Mouse (Mus musculus) left cerebral cortex, postnatal 10 days (tissue): ENCODE data around the gene Ehf. TPM values are rescaled to one million over a fixed set of nuclear protein-coding genes. Genes with fewer than 3 reads are reported as not detected.

Experiments used
- DNase-seq, 2 experiments: peaks; one replicate each; pipeline ENCODE4 v3.0.0; 2021 to 2022; ENCODE audit warnings: low spot score in 2 of 2, mixed read lengths in 1 of 2; ENCODE audit errors: extremely low spot score in 1 of 2
- intact Hi-C: fragments of 180-260 bp; cut with DNase I; formaldehyde crosslinking; loops from one replicate; pipeline ENCODE4 v1.15.1; 2025
- total RNA-seq, 2 experiments: library from RNA; stranded (reverse); gene quantifications; 2 replicates each; pipeline ENCODE4 v1.2.3; 2021

Ehf gene
- under 1 TPM; 0.24 to 0.57 TPM for total RNA-seq

- no peak for DNase-seq
- intact Hi-C loops: no loop called here
Observed at GRCm38 (mm10) chr2:103303132-103303531, at the start of gene Ehf. Ehf (minus strand) TSS chr2:103303278.

- DNase-seq: peak; percentile 45 to 74
- intact Hi-C loops: loop anchor here (2.0 to 10.0 kb wide), 3 partner anchors 217 to 533 kb away; no protein-coding TSS in a partner anchor
Observed at GRCm38 (mm10) chr2:103347417-103347891, 44.4 kb upstream of the Ehf start.

GRCm38 (mm10) chr2:103346751-103347289 is 43.7 kb upstream of the Ehf start:
- intact Hi-C loops: loop anchor here (2.0 to 10.0 kb wide), 3 partner anchors 216 to 532 kb away; no protein-coding TSS in a partner anchor
- DNase-seq: no peak

DNA sequence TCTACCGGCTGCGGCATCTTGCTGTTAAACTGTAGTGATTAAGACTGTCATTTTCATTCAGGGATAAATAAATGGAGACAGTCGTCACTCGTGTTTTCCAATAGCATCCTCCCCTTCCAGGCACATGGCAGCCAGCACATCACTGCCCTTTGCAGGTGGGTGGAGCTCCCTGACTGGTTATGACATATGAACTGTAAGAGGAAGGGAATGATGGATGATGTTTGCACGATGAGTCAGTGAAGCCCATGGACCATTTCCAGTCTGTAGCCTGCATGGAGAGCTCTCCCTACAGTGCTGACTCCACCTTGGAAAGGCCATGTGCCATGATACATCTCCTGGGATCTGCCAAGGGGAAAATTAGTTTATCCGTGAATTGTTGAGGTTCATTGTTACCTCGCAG is 40.5 kb upstream of the Ehf start:
- intact Hi-C loops: loop anchor here (10.0 kb wide), 1 partner anchor 529 kb away; no protein-coding TSS in a partner anchor
- no peak for DNase-seq

DNA sequence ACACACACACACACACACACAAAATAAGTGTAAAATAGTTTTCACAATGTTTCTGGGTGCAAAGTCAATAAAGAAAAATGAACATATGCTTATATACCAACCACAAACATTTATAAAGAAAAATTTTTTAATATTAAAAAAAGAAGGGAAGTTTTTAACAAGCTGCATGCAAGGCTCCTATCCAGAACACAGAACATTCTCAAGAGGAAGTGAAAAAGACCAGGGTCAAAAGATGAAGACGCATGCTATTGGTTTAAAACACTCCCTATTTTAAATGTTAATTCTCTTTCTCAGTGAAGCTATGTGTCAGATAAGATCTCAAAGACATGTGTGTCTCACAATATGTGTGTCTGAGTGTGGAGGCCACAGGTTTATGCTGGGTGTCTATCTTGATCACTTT is 39.0 kb upstream of the Ehf start:
- intact Hi-C loops: loop anchor here (10.0 kb wide), 1 partner anchor 527 kb away; no protein-coding TSS in a partner anchor
- DNase-seq: no peak

GRCm38 (mm10) chr2:103341375-103341971 is 38.4 kb upstream of the Ehf start:
- intact Hi-C loops: loop anchor here (10.0 kb wide), 1 partner anchor 527 kb away; no protein-coding TSS in a partner anchor

GRCm38 (mm10) chr2:103338706-103339105 is 35.6 kb upstream of the Ehf start:
- no peak for DNase-seq
- intact Hi-C loops: no loop called here

More at GRCm38 (mm10) chr2:103341375-103341971, 38.4 kb upstream of the Ehf start:
- DNase-seq: no peak

DNA sequence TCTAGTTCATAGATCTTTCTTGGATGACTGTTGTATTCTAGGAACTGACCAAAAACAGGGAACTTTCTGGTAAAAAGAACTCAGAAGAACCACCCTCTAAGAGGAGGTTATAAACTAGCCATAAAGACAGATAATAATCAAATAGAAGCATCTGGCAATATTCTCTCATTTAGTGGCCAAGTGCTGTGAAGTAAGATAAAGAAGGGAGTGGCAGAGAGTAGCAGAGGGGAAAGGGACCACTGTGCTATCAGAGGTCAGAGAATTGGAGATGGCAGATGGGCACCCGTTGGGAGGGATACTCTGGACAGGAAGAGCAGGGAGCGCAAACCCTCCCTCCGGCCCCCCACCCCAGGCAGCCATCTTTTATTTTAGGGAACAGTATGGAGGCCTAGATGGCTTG is 34.3 kb upstream of the Ehf start:
- no peak for DNase-seq

GRCm38 (mm10) chr2:103336621-103337020 is 33.5 kb upstream of the Ehf start:
- intact Hi-C loops: no loop called here

More for the DNA sequence above, 34.3 kb upstream of the Ehf start:
- intact Hi-C loops: no loop called here

GRCm38 (mm10) chr2:103336000-103336399 is 32.9 kb upstream of the Ehf start:
- intact Hi-C loops: no loop called here
- DNase-seq: no peak

More at GRCm38 (mm10) chr2:103336621-103337020, 33.5 kb upstream of the Ehf start:
- DNase-seq: no peak

DNA sequence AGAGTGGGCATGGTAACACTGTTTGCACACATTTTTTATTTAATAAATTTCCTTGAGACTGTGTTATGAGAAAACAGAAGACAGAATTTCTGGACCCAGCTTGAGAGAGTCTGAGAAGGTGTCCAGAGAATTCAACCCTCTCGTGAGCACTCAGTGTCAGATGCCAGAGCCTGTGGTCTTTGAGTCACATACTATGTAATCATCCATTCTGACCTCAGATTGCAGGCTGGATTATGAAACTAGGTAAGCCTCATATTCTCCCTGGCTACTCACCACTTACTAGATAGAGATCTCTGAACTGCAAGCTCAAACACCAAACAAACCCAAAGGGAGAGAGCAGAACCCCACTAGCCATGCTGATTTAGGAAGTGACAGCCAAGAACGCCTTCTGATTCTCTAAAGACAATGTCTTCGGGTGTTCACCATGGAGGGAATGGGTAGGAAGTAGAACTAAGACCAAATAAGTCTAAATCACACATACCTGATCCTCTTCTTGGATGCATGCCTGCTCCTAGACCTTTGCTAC is 28.7 kb upstream of the Ehf start:
- DNase-seq: no peak

GRCm38 (mm10) chr2:103328731-103329130 is 25.7 kb upstream of the Ehf start:
- intact Hi-C loops: no loop called here
- no peak for DNase-seq

More for the DNA sequence above, 28.7 kb upstream of the Ehf start:
- intact Hi-C loops: no loop called here

GRCm38 (mm10) chr2:103325301-103326048 is 22.4 kb upstream of the Ehf start:
- no peak for DNase-seq
- intact Hi-C loops: no loop called here

DNA sequence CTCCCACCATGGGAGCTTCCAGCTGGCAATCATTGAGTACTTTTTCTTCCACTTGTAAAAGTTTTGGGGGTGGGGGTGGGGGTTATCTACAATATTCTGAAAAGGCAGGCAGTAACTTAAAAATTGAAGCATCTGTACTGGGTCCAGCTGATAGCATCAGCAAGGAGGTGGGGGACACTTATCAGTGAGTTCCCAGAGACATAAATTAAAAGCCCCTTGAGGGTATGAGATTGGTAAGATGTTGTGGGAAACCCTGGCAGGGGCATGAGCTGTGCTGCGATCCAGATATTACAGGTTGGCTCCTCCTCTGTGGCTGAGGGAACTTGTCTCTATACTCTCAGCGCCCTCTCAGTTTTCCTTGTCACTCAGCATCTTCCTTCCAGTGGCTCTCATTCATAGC is 21.2 kb upstream of the Ehf start:
- intact Hi-C loops: no loop called here
- DNase-seq: no peak

DNA sequence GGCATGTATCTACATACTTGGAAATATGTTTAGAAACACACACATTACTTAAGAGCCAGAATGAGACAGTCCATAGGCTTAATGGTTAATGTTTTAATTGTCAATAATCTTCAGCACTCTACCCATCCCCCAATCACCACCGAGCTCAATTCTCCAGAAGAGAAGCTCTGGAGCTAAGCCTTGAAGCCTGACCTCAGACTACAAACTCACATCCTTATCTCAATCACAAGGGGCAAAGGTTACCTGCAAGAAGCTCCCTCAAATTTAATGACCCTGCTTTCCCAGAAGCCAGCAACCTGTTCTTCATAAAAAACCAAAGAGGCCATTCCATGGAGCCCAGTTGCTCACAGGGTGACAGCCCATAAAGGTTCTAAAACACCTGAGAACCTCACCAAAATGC is 19.1 kb upstream of the Ehf start:
- no peak for DNase-seq
- intact Hi-C loops: no loop called here

DNA sequence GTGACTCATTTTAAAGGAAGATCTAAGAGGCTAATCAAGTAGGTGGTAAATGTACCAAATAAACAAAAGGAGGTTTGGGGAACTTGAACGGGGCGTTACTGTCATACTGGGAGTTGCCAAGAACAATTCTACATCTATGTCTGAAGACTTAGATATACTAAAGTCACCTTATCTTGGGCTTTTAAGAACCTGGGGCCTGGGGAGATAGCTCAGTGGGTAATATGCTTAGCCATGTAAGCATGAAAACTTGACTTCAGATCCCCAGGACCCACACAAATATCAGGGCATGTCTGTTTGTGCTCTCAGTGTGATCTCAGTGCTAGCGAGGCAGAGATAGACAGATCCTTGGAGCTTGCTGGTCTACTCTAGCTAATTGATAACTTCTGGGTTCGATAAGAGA is 18.6 kb upstream of the Ehf start:
- intact Hi-C loops: no loop called here
- no peak for DNase-seq

GRCm38 (mm10) chr2:103314002-103314401 is 10.9 kb upstream of the Ehf start:
- DNase-seq: no peak

DNA sequence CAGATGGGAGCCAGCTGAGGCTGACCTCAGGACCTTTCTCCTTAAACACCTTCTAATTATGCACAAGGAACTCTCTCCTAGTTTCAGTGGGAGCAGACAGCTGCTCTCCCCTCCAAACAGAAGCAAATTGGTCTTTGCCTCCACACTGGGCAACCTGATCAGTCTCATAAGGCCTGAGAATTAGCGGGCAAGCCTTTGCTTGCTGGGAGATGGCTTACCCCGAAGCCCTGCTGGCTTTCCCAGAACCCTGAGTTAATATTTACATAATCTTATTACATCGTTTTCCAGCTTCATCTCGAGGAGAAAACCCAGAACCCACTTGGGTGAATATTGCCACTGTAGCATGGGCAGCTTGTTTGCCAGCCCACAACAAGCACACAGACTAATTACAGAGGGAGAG is 9.6 kb upstream of the Ehf start:
- DNase-seq: no peak
- intact Hi-C loops: no loop called here

More at GRCm38 (mm10) chr2:103314002-103314401, 10.9 kb upstream of the Ehf start:
- intact Hi-C loops: no loop called here

DNA sequence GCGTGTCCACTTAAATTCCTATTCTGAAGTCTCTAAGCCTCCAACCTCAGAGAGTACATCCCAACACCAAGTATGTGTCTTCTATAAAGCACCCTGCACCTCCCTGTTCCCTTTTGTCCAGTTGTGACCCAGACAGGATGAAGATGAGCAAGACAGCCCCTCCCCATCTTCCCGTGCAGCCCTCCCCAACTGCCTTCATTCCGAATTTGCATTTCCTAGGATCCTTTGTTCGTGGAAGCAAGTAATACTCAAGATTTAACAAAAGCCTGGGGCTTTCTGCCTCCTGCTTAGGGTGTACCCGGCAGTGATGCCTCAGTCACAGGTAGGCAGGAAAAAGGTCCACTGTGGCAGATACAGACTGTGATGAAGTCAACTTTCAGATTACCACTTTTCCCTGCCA is 7.6 kb upstream of the Ehf start:
- no peak for DNase-seq
- intact Hi-C loops: no loop called here
